ENCODE assay signal across 14 mouse cellular contexts in genomic region chr9:28911571-28912185, GRCm38 (mm10).
DNase-seq lines count a peak whose midpoint lies in the region; ATAC-seq and TF ChIP-seq lines count a peak whose summit lies in the region.
"Had no signal": no experiment of that assay in that cellular context is flagged by ENCODE, and none has a peak within 500 bp of the region (broad histone marks: within the 10 kb centered on the region; RNA-seq: fewer than 3 reads in every experiment).

No protein-coding gene starts in this region.

- H3K9ac ChIP-seq in forebrain, embryonic 12.5 days, result no peak overlapping the region
- no peak overlapping the region for H3K9ac ChIP-seq in midbrain, postnatal 0 days (replicated peaks; ENCODE audit: low read length, poor library complexity, severe bottlenecking)
- H3K9ac ChIP-seq in heart, embryonic 11.5 days (ENCODE audit: low read depth, low read length), result no peak overlapping the region
- H3K9ac ChIP-seq: liver, embryonic 14.5 days; stomach, embryonic 15.5 days had no signal

- 38% methylated on average over 13 of the region's 13 CpGs for WGBS in forebrain, embryonic 12.5 days
- 60% methylated on average over 13 of the region's 13 CpGs for WGBS in midbrain, postnatal 0 days
- 71% methylated on average over 13 of the region's 13 CpGs for WGBS in heart, embryonic 11.5 days (ENCODE audit: insufficient replicate concordance)

- DNase-seq in R1 (ENCODE audit: low read depth, low spot score), result peak; percentile 1
- DNase-seq in kidney, adult 9 months, result peak; percentile 30
- DNase-seq in midbrain, postnatal 0 days (ENCODE audit: low spot score), result no peak
- no peak for DNase-seq in adrenal gland, postnatal 36 days
- DNase-seq in natural killer cell, adult 2 months (ENCODE audit: low spot score in 2 of 2), result no peak
- DNase-seq: cerebellum, adult 9-10 months; heart, postnatal 36 days; lung, postnatal 4 days; right cerebral cortex, postnatal 14 days had no signal

- no peaks in the 10 kb centered on the region for H3K36me3 ChIP-seq in forebrain, embryonic 12.5 days (replicated peaks)
- H3K36me3 ChIP-seq in midbrain, postnatal 0 days (ENCODE audit: insufficient read depth, low read length), result no peaks in the 10 kb centered on the region
- H3K36me3 ChIP-seq in heart, embryonic 11.5 days (ENCODE audit: control insufficient read depth, insufficient read depth, low read length), result no peaks in the 10 kb centered on the region
- H3K36me3 ChIP-seq: stomach, embryonic 15.5 days had no signal

- H3K9me3 ChIP-seq in forebrain, embryonic 12.5 days, result no peaks in the 10 kb centered on the region
- no peaks in the 10 kb centered on the region for H3K9me3 ChIP-seq in midbrain, postnatal 0 days (ENCODE audit: low read length)
- no peaks in the 10 kb centered on the region for H3K9me3 ChIP-seq in heart, embryonic 11.5 days (replicated peaks; ENCODE audit: control insufficient read depth, low read length)
- H3K9me3 ChIP-seq: stomach, embryonic 15.5 days had no signal

- no peak overlapping the region for H3K4me3 ChIP-seq in forebrain, embryonic 12.5 days (replicated peaks)
- no peak overlapping the region for H3K4me3 ChIP-seq in midbrain, postnatal 0 days (ENCODE audit: low read depth, low read length)
- no peak overlapping the region for H3K4me3 ChIP-seq in heart, embryonic 11.5 days (ENCODE audit: low read depth, low read length)
- H3K4me3 ChIP-seq: myocyte; stomach, embryonic 15.5 days had no signal

- no peaks in the 10 kb centered on the region; the same call in 1 of the 2 replicates for H3K4me1 ChIP-seq in forebrain, embryonic 12.5 days
- no peaks in the 10 kb centered on the region for H3K4me1 ChIP-seq in midbrain, postnatal 0 days (ENCODE audit: insufficient read depth, low read length)
- no peaks in the 10 kb centered on the region for H3K4me1 ChIP-seq in heart, embryonic 11.5 days (ENCODE audit: control insufficient read depth, insufficient read depth, low read length)
- H3K4me1 ChIP-seq: stomach, embryonic 15.5 days had no signal

- no peak overlapping the region for H3K4me2 ChIP-seq in forebrain, embryonic 12.5 days
- H3K4me2 ChIP-seq in midbrain, postnatal 0 days (ENCODE audit: low read depth, low read length, poor library complexity, severe bottlenecking), result no peak overlapping the region
- H3K4me2 ChIP-seq in heart, embryonic 11.5 days, result no peak overlapping the region
- H3K4me2 ChIP-seq: stomach, embryonic 15.5 days had no signal

- ATAC-seq in forebrain, embryonic 12.5 days (ENCODE audit: low FRiP score), result peak; percentile 30; the same call in 1 of the 2 replicates
- no peak for ATAC-seq in midbrain, postnatal 0 days (ENCODE audit: low FRiP score)
- ATAC-seq in heart, embryonic 11.5 days (replicated peaks; ENCODE audit: insufficient number of reproducible peaks, low FRiP score, low TSS enrichment), result no peak

- no peaks in the 10 kb centered on the region for H3K27me3 ChIP-seq in forebrain, embryonic 12.5 days
- H3K27me3 ChIP-seq in midbrain, postnatal 0 days (ENCODE audit: insufficient read depth, low read length), result no peaks in the 10 kb centered on the region
- H3K27me3 ChIP-seq in heart, embryonic 11.5 days (ENCODE audit: control insufficient read depth, insufficient read depth, low read length), result no peaks in the 10 kb centered on the region
- H3K27me3 ChIP-seq: stomach, embryonic 15.5 days had no signal

- no peak overlapping the region for H3K27ac ChIP-seq in forebrain, embryonic 12.5 days
- peak overlapping the region; percentile 49; the same call in 1 of the 2 replicates for H3K27ac ChIP-seq in midbrain, postnatal 0 days (ENCODE audit: low read depth, low read length)
- H3K27ac ChIP-seq in heart, embryonic 11.5 days (ENCODE audit: low read depth, low read length), result no peak overlapping the region
- H3K27ac ChIP-seq: liver, embryonic 14.5 days; stomach, embryonic 15.5 days had no signal

- no peak for TF ChIP-seq CTCF in midbrain, postnatal 0 days (IDR thresholded peaks at IDR 0.05)

Comparison
In these comparisons a context has a peak if more than half of its experiments do, and no peak if none do; other contexts are left out.
1. DNase-seq: peak in R1 (single experiment) and kidney, adult 9 months (single experiment); none in midbrain, postnatal 0 days (single experiment), adrenal gland, postnatal 36 days (0 of 2) and natural killer cell, adult 2 months (0 of 2).